Mouse (Mus musculus): ENCODE data around the gene Epx.

DNA sequence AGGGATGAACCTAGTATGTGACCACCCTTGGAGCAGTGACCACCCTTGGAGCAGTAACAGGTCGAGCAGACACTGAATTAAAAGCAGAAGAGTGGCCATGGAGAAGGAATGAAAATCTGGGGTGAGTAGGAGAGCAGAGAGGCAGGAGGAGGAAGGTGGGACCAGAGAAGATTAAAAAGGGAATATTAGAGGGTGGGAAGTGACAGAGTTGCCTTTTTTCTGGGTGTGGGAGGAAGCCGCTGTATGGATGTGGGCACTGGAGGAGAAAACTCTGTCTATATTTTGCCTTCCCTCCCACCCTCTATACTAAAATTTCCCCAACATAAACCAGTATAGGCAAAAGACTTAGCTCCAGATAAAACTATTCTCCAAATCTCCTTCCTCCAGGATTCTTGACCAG is 45.0 kb upstream of the Epx start:
- TF ChIP-seq BHLHE40 (IDR thresholded peaks at IDR 0.05; ENCODE audit: borderline replicate concordance, low read depth, low read length) (no peak), EP300 (IDR thresholded peaks at IDR 0.05; ENCODE audit: low read depth in 1 of 2, low read length in 2 of 2) (no peak), JUND (IDR thresholded peaks at IDR 0.05; ENCODE audit: low read depth, low read length) (no peak), USF1 (IDR thresholded peaks at IDR 0.05; ENCODE audit: low read depth, low read length) (no peak), MYB (IDR thresholded peaks at IDR 0.05; ENCODE audit: low read depth, low read length) (no peak)

All from MEL (cell line).